Mouse (Mus musculus) 3T3-L1 (cell line): ENCODE data around the gene Kif26b.
A peak's percentile ranks its signal among the peaks of the same experiment; 100 is the strongest.

ENCODE experiments used
- DNase-seq: peaks from one replicate; pipeline ENCODE4 v3.0.0-alpha.2; 2015; ENCODE audit warnings: low read depth, low spot score

The Kif26b gene

GRCm38 (mm10) chr1:178661556-178661955, 132.6 kb downstream of the Kif26b start:
- no peak for DNase-seq

GRCm38 (mm10) chr1:178663539-178663938, 134.6 kb downstream of the Kif26b start:
- DNase-seq, result no peak

- no peak for DNase-seq
Observed at GRCm38 (mm10) chr1:178664271-178664969, 135.5 kb downstream of the Kif26b start.

- DNase-seq, result no peak
Observed at GRCm38 (mm10) chr1:178666524-178666923, 137.6 kb downstream of the Kif26b start.

GRCm38 (mm10) chr1:178667808-178668207, 138.9 kb downstream of the Kif26b start:
- DNase-seq, result no peak

- DNase-seq, result no peak
Observed at GRCm38 (mm10) chr1:178668907-178669306, 140.0 kb downstream of the Kif26b start.

- DNase-seq, result no peak
Observed at GRCm38 (mm10) chr1:178673051-178673450, 144.1 kb downstream of the Kif26b start.

GRCm38 (mm10) chr1:178673506-178673905, 144.6 kb downstream of the Kif26b start:
- DNase-seq, result no peak

- peak; percentile 88 for DNase-seq
Observed at GRCm38 (mm10) chr1:178675542-178676252, 146.8 kb downstream of the Kif26b start.

- no peak for DNase-seq
Observed at GRCm38 (mm10) chr1:178677160-178677559, 148.2 kb downstream of the Kif26b start.

- DNase-seq, result no peak
Observed at GRCm38 (mm10) chr1:178677630-178678221, 148.8 kb downstream of the Kif26b start.

GRCm38 (mm10) chr1:178683631-178684030, 154.7 kb downstream of the Kif26b start:
- DNase-seq, result no peak

- DNase-seq, result no peak
Observed at GRCm38 (mm10) chr1:178684991-178685680, 156.2 kb downstream of the Kif26b start.

GRCm38 (mm10) chr1:178686881-178687280, 158.0 kb downstream of the Kif26b start:
- DNase-seq, result no peak

GRCm38 (mm10) chr1:178689512-178689911, 160.6 kb downstream of the Kif26b start:
- peak; percentile 19 for DNase-seq

- no peak for DNase-seq
Observed at GRCm38 (mm10) chr1:178691679-178692078, 162.8 kb downstream of the Kif26b start.

- DNase-seq, result no peak
Observed at GRCm38 (mm10) chr1:178700102-178700501, 171.2 kb downstream of the Kif26b start.

GRCm38 (mm10) chr1:178703496-178703895, 174.6 kb downstream of the Kif26b start:
- DNase-seq, result no peak

- no peak for DNase-seq
Observed at GRCm38 (mm10) chr1:178707925-178708351, 179.0 kb downstream of the Kif26b start.

GRCm38 (mm10) chr1:178708356-178708755, 179.4 kb downstream of the Kif26b start:
- no peak for DNase-seq

GRCm38 (mm10) chr1:178712189-178712873, 183.4 kb downstream of the Kif26b start:
- no peak for DNase-seq
